Mouse (Mus musculus): ENCODE results near the gene Gm8773.

DNA sequence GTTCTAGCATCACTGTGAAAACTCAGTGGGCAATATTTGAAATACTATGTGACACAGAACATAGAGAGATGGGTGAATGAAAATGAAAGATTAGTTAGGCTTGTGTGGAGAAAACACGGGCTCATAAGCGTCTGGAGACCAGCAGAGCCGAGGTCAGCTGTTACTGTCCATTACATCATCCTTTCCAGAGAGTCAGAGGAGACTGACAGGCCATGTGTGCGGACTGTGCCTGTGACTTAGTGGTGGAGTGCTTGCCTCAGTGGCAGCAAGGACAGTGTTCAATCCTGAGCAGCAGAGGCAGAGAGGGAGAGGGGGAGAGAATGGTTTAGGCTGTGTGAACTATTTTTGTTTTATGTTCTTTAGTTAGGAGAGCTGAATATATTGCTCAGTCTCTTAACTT, 44.7 kb downstream of the Gm8773 start:
- TF ChIP-seq CTCF (IDR thresholded peaks at IDR 0.05; ENCODE audit: control insufficient read depth, insufficient read depth, insufficient replicate concordance, low read depth, low read length) (no peak), POLR2A (IDR thresholded peaks at IDR 0.05; ENCODE audit: control insufficient read depth, low read depth, low read length) (no peak)

All from testis, adult 2 months (tissue).